Mouse (Mus musculus) adrenal gland, postnatal 14 days (tissue): ENCODE data around the gene Zfp677. TPM values are rescaled to one million over a fixed set of nuclear protein-coding genes. Genes with fewer than 3 reads are reported as not detected.
"Not testable (repeated sequence)": the region's sequence is repeated elsewhere in the genome, so short reads cannot be mapped to it uniquely, and the experiment has no call there.

Experiments
- DNase-seq: peaks from one replicate; pipeline ENCODE4 v3.0.0; 2021; ENCODE audit warnings: mixed read lengths
- long read RNA-seq, 2 experiments: library from polyadenylated mRNA; stranded (forward); transcript quantifications; one replicate each; pipeline ENCODE4 v2.0.0; 2021
- total RNA-seq: library from RNA; stranded (reverse); gene quantifications from 2 replicates; pipeline ENCODE4 v1.2.3, GENCODE M21; 2021

Zfp677 gene
- total RNA-seq, result 3.1 and 4.1 TPM in 2 replicates
- long read RNA-seq, experiment 1, partial matches to known transcripts, result 0 of 6 reads
- long read RNA-seq, experiment 1, other reads (novel, unspliced or antisense), result 4 of 6 reads
- long read RNA-seq, experiment 2, partial matches to known transcripts, result 0 of 3 reads
- long read RNA-seq, experiment 2, other reads (novel, unspliced or antisense), result 1 of 3 reads

DNA sequence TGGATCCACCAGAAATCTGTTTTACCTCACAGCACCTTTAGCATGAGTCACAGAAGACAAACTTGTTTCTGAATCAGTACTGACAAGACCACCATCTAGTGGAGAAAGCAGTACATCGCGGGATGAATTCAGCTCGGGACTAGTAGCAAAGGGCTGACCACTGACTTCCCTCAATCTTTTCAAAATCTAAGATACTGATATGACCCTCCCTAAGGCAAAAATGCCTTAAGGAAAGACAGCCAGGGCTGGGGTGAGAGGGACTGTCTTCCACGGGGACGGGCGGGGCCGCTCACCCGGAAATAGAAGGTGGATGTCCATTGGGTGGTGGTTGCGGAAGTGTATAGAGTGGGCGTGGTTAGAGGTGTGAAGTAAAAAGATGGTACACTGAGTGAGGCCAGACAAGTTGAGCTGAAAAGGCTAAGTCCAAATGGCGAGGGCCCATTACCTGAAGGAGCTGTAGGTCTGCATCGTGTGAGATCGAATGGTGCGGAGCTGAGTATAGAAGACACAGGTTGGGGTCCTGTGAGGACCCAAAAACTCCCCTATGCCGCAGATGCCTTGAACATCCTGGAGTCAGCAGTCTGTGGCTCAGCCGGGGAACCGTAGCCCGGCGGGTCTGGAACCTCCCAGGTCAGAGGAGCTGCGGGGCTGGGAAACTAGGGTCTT lies at the start of gene Zfp677:
Zfp677 (plus strand) TSS at position 358 of the 666 bp plus-strand sequence.
- DNase-seq, result peak; percentile 82

DNA sequence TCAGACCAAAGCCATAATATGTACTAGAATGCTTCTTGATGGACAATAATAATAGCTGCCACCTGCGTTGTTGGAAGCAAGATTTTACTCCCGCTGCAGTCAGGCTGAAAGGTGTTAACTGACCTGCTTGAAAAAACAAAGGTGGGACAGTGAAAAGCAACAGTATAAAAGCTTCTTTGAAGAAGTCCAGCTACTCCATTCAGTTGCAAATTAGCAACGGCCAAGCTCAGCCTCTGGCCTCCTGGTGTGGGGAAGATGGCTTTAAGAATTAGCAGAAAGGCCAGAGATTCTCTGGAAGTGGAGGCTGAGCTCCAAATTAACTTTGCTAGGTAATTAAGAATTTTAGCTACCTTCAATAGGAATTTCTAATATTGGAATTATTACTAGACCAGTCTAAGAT lies 15.5 kb upstream of the Zfp677 start:
- DNase-seq, result not testable (repeated sequence)

GRCm38 (mm10) chr17:21369925-21370719 lies 13.4 kb upstream of the Zfp677 start:
- peak; percentile 14 for DNase-seq

GRCm38 (mm10) chr17:21375311-21375710 lies 8.2 kb upstream of the Zfp677 start:
- no peak for DNase-seq

- peak; percentile 32 for DNase-seq
Measured at GRCm38 (mm10) chr17:21384057-21384411, 486 bp downstream of the Zfp677 start.

DNA sequence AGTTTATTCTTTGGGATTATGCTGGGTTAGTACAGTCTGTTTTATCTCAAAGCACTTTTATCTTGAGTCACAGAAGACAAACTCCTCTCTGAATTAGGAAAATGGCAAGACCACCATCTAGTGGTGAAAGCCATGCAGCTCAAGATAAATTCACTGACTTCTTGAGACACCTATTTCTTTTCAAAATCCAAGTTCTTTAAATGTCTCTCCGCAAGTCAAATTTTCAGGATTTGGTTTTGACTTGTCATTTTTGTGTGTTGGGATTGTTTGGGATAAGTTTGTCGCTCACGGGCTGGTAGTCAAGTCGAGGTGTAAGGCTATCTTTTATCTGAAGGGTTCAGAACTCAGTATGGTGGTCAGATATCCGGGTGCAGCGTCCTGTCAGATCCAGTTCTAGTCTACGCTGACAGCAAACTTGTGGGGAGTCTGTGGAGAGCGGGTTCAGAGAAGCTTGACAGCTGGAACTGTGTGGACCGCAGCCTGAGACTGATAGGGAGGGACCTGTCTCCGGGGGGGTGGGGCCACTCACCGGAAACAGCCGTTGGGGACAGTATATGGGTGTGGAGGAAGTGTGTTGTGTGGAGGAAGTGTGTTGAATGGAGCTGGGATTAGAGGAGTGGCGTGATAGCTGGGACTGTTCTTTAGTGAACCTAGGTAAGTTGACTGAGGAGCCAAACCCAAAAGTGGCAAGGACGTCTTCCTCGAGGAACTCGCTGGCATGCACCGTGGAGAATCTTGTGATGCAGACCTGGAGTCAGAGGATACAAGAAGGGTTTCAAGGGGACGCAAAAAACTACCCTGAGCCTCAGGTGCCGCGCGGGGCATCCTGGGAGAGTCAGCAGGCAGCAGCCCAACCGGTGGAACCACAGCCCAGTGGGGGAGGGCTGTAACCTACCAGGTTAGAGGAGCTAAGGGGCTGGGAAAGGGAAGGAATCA lies 39.4 kb downstream of the Zfp677 start, which contains the start of gene Zfp54:
Zfp54 (plus strand) TSS at position 564 of the 936 bp plus-strand sequence.
- DNase-seq, result peak; percentile 86

DNA sequence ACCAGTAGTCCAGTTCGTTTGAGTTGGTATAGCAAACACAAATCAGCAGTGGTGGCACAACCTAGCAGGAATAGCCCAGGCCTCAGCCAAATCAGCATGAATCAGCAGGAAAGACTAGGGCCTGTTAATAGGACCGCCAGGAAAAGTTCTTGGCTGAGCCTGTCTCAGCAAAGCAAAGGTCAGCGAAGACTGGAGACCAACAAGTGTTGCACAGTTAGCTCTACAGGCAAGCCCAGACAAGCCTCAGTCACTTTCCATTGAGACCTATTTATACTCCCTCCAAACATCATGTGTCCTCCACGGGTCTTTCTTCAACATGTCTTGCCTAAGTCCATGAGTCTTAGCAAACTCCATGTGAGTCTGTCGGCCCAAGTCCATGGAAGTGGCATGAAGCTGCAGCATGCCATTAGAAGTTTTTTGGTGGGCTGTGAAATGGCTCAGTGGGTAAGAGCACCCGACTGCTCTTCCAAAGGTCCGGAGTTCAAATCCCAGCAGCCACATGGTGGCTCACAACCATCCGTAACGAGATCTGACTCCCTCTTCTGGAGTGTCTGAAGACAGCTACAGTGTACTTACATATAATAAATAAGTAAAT lies 55.4 kb downstream of the Zfp677 start:
- DNase-seq, result peak; percentile 8

Other genes with a start within 250 kb of the Zfp677 start
- gene Vmn1r234, start 157.7 kb upstream of the Zfp677 start, total RNA-seq, result not detected in 2 replicates
- gene Vmn1r235, start 127.3 kb upstream of the Zfp677 start, total RNA-seq, result not detected in 2 replicates
- not detected in 2 replicates for gene Vmn1r236, start 100.8 kb upstream of the Zfp677 start, total RNA-seq
- gene Vmn1r237, start 71.9 kb upstream of the Zfp677 start, total RNA-seq, result not detected in 2 replicates
- gene Zfp54, start 39.5 kb downstream of the Zfp677 start, total RNA-seq, result 3.3 TPM in 2 replicates
- 7.1 and 8.5 TPM in 2 replicates for gene Zfp51, start 66.6 kb downstream of the Zfp677 start, total RNA-seq
- gene Zfp53, start 105.2 kb downstream of the Zfp677 start, total RNA-seq, result 4.8 and 5.6 TPM in 2 replicates
- gene Zfp52, start 151.8 kb downstream of the Zfp677 start, total RNA-seq, result 30.6 and 31.5 TPM in 2 replicates
- gene Zfp948, start 183.3 kb downstream of the Zfp677 start, total RNA-seq, result 10.2 and 12.9 TPM in 2 replicates